Mouse (Mus musculus) heart, postnatal 0 days (tissue): Measurements from ENCODE around the gene Dnase1l3.

Experiments
- CTCF ChIP-seq: IDR thresholded peaks from 2 replicates; pipeline ENCODE4 v1.5.1; 2016; ENCODE audit warnings: antibody characterized with exemption, control low read depth, low read depth
- EP300 ChIP-seq: IDR thresholded peaks from 2 replicates; pipeline ENCODE4 v1.6.1; 2016; ENCODE audit warnings: antibody characterized with exemption, low read depth

GRCm38 (mm10) chr14:8028086-8028485, 33.7 kb upstream of the Dnase1l3 start:
- no peak for TF ChIP-seq CTCF
- no peak for TF ChIP-seq EP300
